In the genomic region with DNA sequence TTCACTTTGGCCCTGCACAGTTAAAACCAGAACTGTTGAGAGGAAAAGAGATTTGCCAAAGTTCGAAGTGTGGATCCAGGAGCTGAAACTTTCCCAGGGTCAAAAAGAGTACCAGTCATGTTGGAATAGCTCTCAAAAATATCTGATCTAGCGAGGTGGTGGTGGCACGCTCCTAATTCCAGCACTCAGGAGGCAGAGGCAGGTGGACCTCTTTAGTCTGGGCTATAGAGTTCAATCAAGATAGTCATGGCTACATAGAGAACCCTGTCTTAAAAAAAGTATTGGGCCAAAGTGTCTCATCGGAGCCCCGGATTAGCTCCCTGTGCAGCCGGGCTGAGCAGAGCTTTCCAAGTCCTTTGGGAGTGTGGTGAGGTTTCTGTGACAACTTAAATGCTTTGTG, we compare ENCODE assay signal across 10 mouse cellular contexts. TPM values are rescaled to one million over a fixed set of nuclear protein-coding genes. Genes with fewer than 3 reads are reported as not detected.
DNase-seq lines count a peak whose midpoint lies in the region; ATAC-seq and TF ChIP-seq lines count a peak whose summit lies in the region.
"Had no signal": no experiment of that assay in that cellular context is flagged by ENCODE, and none has a peak within 500 bp of the region (broad histone marks: within the 10 kb centered on the region; RNA-seq: fewer than 3 reads in every experiment).

No protein-coding gene starts in this region.

- intact Hi-C loops in heart, postnatal 14 days (cut with DNase I) = loop anchor here (2.0 kb wide), 1 partner anchor 93 kb away; a partner anchor contains a TSS

- H3K9me3 ChIP-seq in heart, embryonic 14.5 days (ENCODE audit: control insufficient read depth, low read length) = no peaks in the 10 kb centered on the region
- H3K9me3 ChIP-seq in ES-Bruce4 (replicated peaks; ENCODE audit: control insufficient read depth, insufficient read depth, low read length, poor library complexity, severe bottlenecking) = no peaks in the 10 kb centered on the region
- no peaks in the 10 kb centered on the region for H3K9me3 ChIP-seq in forebrain, embryonic 16.5 days (ENCODE audit: control insufficient read depth, low read length)
- H3K9me3 ChIP-seq in liver, embryonic 16.5 days (replicated peaks; ENCODE audit: control insufficient read depth, low read length) = no peaks in the 10 kb centered on the region

- no peak for ATAC-seq in heart, embryonic 14.5 days (ENCODE audit: insufficient number of reproducible peaks, insufficient read depth, low FRiP score, low read depth)
- no peak for ATAC-seq in forebrain, embryonic 16.5 days
- ATAC-seq in liver, embryonic 16.5 days (ENCODE audit: low read depth) = no peak

- H3K4me2 ChIP-seq in heart, embryonic 14.5 days (ENCODE audit: low read length) = peak overlapping the region; percentile 91
- H3K4me2 ChIP-seq in forebrain, embryonic 16.5 days (ENCODE audit: low read length) = peak overlapping the region; percentile 93
- H3K4me2 ChIP-seq in liver, embryonic 16.5 days (ENCODE audit: low read depth, low read length) = peak overlapping the region; percentile 92

- TF ChIP-seq POLR2A in ES-Bruce4 (IDR thresholded peaks at IDR 0.05; ENCODE audit: insufficient read depth, low read length) = no peak

- H3K9ac ChIP-seq in heart, embryonic 14.5 days (ENCODE audit: low read length) = peak overlapping the region; percentile 94
- peak overlapping the region; percentile 98 for H3K9ac ChIP-seq in ES-Bruce4 (ENCODE audit: low read depth, poor library complexity, severe bottlenecking)
- peak overlapping the region; percentile 96 for H3K9ac ChIP-seq in forebrain, embryonic 16.5 days (replicated peaks; ENCODE audit: low read depth, low read length)
- peak overlapping the region; percentile 93 for H3K9ac ChIP-seq in liver, embryonic 16.5 days (ENCODE audit: low read depth, low read length)

- no peak for TF ChIP-seq CTCF in ES-Bruce4 (IDR thresholded peaks at IDR 0.05; ENCODE audit: low read depth, low read length)

- peaks cover 20 to 43% of the 10 kb centered on the region in 2 experiments for H3K4me1 ChIP-seq in heart, embryonic 14.5 days (ENCODE audit: control insufficient read depth in 2 of 2, insufficient read depth in 2 of 2, low read length in 2 of 2)
- peaks cover 2% of the 10 kb centered on the region for H3K4me1 ChIP-seq in ES-Bruce4 (ENCODE audit: control insufficient read depth, insufficient read depth, low read length)
- peaks cover 42% of the 10 kb centered on the region for H3K4me1 ChIP-seq in forebrain, embryonic 16.5 days (replicated peaks; ENCODE audit: control insufficient read depth, insufficient read depth, low read length)
- H3K4me1 ChIP-seq in liver, embryonic 16.5 days (ENCODE audit: control insufficient read depth, low read depth, low read length) = peaks cover 34% of the 10 kb centered on the region

- peaks cover 7% of the 10 kb centered on the region; the same call in 1 of the 2 replicates for H3K36me3 ChIP-seq in heart, embryonic 14.5 days (ENCODE audit: control insufficient read depth, insufficient read depth, low read length)
- H3K36me3 ChIP-seq in ES-Bruce4 (ENCODE audit: control insufficient read depth, insufficient read depth, low read length, poor library complexity, severe bottlenecking) = no peaks in the 10 kb centered on the region
- H3K36me3 ChIP-seq in forebrain, embryonic 16.5 days (ENCODE audit: control insufficient read depth, insufficient read depth) = no peaks in the 10 kb centered on the region
- no peaks in the 10 kb centered on the region for H3K36me3 ChIP-seq in liver, embryonic 16.5 days (ENCODE audit: control insufficient read depth, insufficient read depth)

- H3K4me3 ChIP-seq in heart, embryonic 14.5 days (ENCODE audit: control insufficient read depth in 1 of 2, insufficient read depth in 1 of 2, low read depth in 1 of 2, low read length in 2 of 2) = peak overlapping the region in 1 of 2 experiments; percentile 85; a peak in 2 of 4 replicates
- 0 out of 2 replicates have a peak overlapping the region, but pooled peaks have one; percentile 31 for H3K4me3 ChIP-seq in ES-Bruce4 (ENCODE audit: low read depth, low read length)
- H3K4me3 ChIP-seq in forebrain, embryonic 16.5 days (replicated peaks; ENCODE audit: low read length) = peak overlapping the region; percentile 85
- H3K4me3 ChIP-seq in liver, embryonic 16.5 days (ENCODE audit: low read depth, low read length) = peak overlapping the region; percentile 89

- no peak for DNase-seq in heart, postnatal 14 days
- no peak for DNase-seq in spleen, adult 12 weeks (ENCODE audit: low spot score)
- DNase-seq in MN1 (ENCODE audit: low spot score) = no peak
- no peak for DNase-seq in layer of hippocampus, postnatal 25 days (ENCODE audit: extremely low spot score in 1 of 2, low spot score in 1 of 2)
- DNase-seq: layer of hippocampus, adult 9-11 months; spleen, adult 18-20 months had no signal

- peak overlapping the region in 1 of 2 experiments; percentile 98; a peak in 1 of 4 replicates for H3K27ac ChIP-seq in heart, embryonic 14.5 days (replicated peaks in 1 of 2; ENCODE audit: control insufficient read depth in 1 of 2, insufficient read depth in 1 of 2, low read depth in 2 of 2, low read length in 2 of 2)
- H3K27ac ChIP-seq in ES-Bruce4 (ENCODE audit: insufficient read depth, low read length) = no peak overlapping the region
- H3K27ac ChIP-seq in forebrain, embryonic 16.5 days (ENCODE audit: low read length) = no peak overlapping the region
- H3K27ac ChIP-seq in liver, embryonic 16.5 days (ENCODE audit: low read length) = no peak overlapping the region

- H3K27me3 ChIP-seq in heart, embryonic 14.5 days (ENCODE audit: control insufficient read depth, insufficient read depth, low read length) = no peaks in the 10 kb centered on the region
- no peaks in the 10 kb centered on the region for H3K27me3 ChIP-seq in ES-Bruce4 (ENCODE audit: control insufficient read depth, insufficient read depth, low read length, poor library complexity, severe bottlenecking)
- H3K27me3 ChIP-seq in forebrain, embryonic 16.5 days (replicated peaks; ENCODE audit: control insufficient read depth, insufficient read depth, low read length) = no peaks in the 10 kb centered on the region
- no peaks in the 10 kb centered on the region for H3K27me3 ChIP-seq in liver, embryonic 16.5 days (ENCODE audit: control insufficient read depth, insufficient read depth, low read depth, low read length)

- no peak for TF ChIP-seq EP300 in ES-Bruce4 (IDR thresholded peaks at IDR 0.05; ENCODE audit: insufficient read depth, low read depth, low read length)

- WGBS in heart, embryonic 14.5 days = 63% methylated on average over 6 of the region's 6 CpGs
- WGBS in forebrain, embryonic 16.5 days = 62% methylated on average over 6 of the region's 6 CpGs
- WGBS in liver, embryonic 16.5 days (ENCODE audit: insufficient replicate concordance) = 63% methylated on average over 6 of the region's 6 CpGs

RNA-seq across cellular contexts. Expression of a gene that starts 1.7 kb away (rescaled TPM):
- polyA plus RNA-seq in heart, embryonic 14.5 days (2014; fragmentation: Nextera tagmentation; extraction: Ambion mirVana) = 19.1 and 19.4 TPM in 2 replicates
- total RNA-seq in heart, postnatal 14 days (2021) = 10 to 100 TPM; 11.6 to 15.0 TPM
- 42.7 and 52.9 TPM in 2 replicates for polyA plus RNA-seq in ES-Bruce4 (2011; ENCODE audit: insufficient read depth, insufficient read length, low read depth, missing spikeins)
- 32.2 and 36.0 TPM in 2 replicates for polyA plus RNA-seq in forebrain, embryonic 16.5 days (2015; fragmentation: Nextera tagmentation; extraction: Ambion mirVana)
- 10.3 and 11.0 TPM in 2 replicates for polyA plus RNA-seq in liver, embryonic 16.5 days (2015; fragmentation: Nextera tagmentation; extraction: Ambion mirVana)
- 10 to 100 TPM; 13.0 to 15.8 TPM for total RNA-seq in layer of hippocampus, postnatal 25 days (2021)

RNA-seq across cellular contexts. Expression of a gene that starts 46.4 kb away (rescaled TPM):
- 748 and 805 TPM in 2 replicates for polyA plus RNA-seq in heart, embryonic 14.5 days (2014; fragmentation: Nextera tagmentation; extraction: Ambion mirVana)
- 1,000 to 10,000 TPM; 1,261 to 1,328 TPM for total RNA-seq in heart, postnatal 14 days (2021)
- 116 and 122 TPM in 2 replicates for polyA plus RNA-seq in ES-Bruce4 (2011; ENCODE audit: insufficient read depth, insufficient read length, low read depth, missing spikeins)
- polyA plus RNA-seq in forebrain, embryonic 16.5 days (2015; fragmentation: Nextera tagmentation; extraction: Ambion mirVana) = 294 and 316 TPM in 2 replicates
- polyA plus RNA-seq in liver, embryonic 16.5 days (2015; fragmentation: Nextera tagmentation; extraction: Ambion mirVana) = 169 and 174 TPM in 2 replicates
- 100 to 1,000 TPM; 268 to 278 TPM for total RNA-seq in layer of hippocampus, postnatal 25 days (2021)

RNA-seq across cellular contexts. Expression of a gene that starts 46.5 kb away (rescaled TPM):
- 16.7 and 17.9 TPM in 2 replicates for polyA plus RNA-seq in heart, embryonic 14.5 days (2014; fragmentation: Nextera tagmentation; extraction: Ambion mirVana)
- total RNA-seq in heart, postnatal 14 days (2021) = 1 to 10 TPM; 5.6 to 9.2 TPM
- polyA plus RNA-seq in ES-Bruce4 (2011; ENCODE audit: insufficient read depth, insufficient read length, low read depth, missing spikeins) = 24.0 and 25.0 TPM in 2 replicates
- polyA plus RNA-seq in forebrain, embryonic 16.5 days (2015; fragmentation: Nextera tagmentation; extraction: Ambion mirVana) = 39.4 and 43.8 TPM in 2 replicates
- 15.8 and 16.4 TPM in 2 replicates for polyA plus RNA-seq in liver, embryonic 16.5 days (2015; fragmentation: Nextera tagmentation; extraction: Ambion mirVana)
- 10 to 100 TPM; 23.8 to 25.6 TPM for total RNA-seq in layer of hippocampus, postnatal 25 days (2021)
